Mouse (Mus musculus) left cerebral cortex, postnatal 25 days (tissue): ENCODE data around the gene Ptk6. TPM values are rescaled to one million over a fixed set of nuclear protein-coding genes. Genes with fewer than 3 reads are reported as not detected.

Experiments used
- DNase-seq, 2 experiments: peaks; one replicate each; pipeline ENCODE4 v3.0.0; 2022; ENCODE audit warnings: low spot score in 2 of 2, mixed read lengths in 1 of 2
- intact Hi-C: fragments of 180-260 bp; cut with DNase I; formaldehyde crosslinking; loops from one replicate; pipeline ENCODE4 v1.15.1; 2025
- total RNA-seq, 2 experiments: library from RNA; stranded (reverse); gene quantifications; 2 replicates each; pipeline ENCODE4 v1.2.3; 2021

The Ptk6 gene
- under 1 TPM in 1 of 2 experiments, not detected in 1; 0.09 TPM for total RNA-seq

DNA sequence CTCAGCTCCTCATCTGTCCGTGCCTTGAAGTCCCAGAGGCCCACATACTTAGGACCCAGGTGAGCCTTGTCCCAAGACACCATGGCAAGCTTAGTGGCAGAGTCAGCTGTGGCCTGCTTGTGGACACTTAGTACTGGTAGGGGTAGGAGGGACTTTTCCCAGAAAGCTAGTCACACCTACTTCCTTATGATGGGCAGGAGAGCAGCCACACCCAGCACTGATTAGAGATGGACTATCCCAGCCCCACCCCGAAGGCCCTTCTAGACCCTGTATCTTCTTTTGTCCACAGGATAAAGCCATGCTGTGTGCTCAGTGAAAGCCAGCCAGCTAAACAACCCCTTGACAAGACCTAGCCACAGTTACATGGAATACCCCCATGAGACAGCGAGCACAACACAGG is at the start of gene Ptk6:
Gene Ptk6, minus strand, starts transcription at position 368 of the 400 bp plus-strand sequence.
- intact Hi-C loops, result no loop called here
- DNase-seq, result no peak

DNA sequence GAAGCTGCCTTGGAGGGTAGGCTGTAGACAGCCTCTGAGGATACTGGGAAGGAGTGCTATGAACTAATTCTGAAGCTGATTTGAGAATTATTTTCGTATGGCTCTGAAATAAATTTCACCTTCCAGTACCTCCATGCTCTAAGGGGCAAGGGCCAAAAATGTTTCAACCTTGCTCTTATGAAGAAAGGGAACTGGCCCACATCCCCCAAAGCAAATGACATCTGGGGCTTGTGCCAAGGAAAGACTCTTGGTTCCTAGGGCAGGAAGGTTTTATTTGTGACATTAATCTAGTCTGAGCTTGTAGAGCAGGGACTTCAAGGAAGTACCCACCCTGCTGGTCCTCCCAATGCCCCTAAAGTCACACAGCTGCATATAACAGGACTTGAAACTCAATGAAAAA is 49.3 kb upstream of the Ptk6 start:
- intact Hi-C loops, result no loop called here
- no peak for DNase-seq

DNA sequence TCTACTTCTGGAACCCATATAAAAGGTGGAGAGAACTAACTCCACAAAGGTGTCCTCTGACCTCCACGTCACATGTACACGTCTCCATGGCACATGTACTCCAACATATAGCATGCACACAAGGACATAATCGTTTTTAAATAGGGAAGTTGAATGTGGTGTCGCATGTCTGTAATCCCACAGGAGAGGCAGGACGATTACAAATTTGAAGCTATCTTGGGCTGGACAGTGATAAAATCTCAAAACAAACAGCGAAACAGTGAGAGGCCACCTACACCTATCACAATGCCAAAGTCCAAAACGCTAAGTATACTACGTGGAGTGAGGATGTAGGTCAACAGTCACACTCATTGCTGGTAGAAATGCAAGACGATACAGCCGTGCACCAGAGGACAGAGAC is 46.6 kb upstream of the Ptk6 start:
- no peak for DNase-seq
- intact Hi-C loops, result no loop called here

DNA sequence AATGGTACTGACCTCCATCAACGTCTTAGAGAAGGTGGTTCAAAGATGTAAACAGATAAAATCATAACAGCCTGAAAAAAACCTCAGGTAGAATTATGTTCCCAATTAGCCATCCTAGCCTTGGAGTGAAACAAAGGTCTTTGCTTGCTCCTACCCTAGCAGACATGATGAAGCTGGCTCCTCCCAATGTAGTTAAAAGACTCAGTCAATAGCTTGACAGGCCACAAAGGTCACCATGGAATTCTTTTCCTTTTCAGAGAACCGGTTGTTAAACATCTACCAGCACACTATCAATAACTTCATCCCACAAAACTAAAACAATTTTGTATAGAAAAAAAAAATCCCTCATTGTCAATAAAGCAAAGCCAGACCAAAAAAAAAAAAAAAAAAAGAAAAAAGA is 42.4 kb upstream of the Ptk6 start:
- intact Hi-C loops, result no loop called here
- no peak for DNase-seq

DNA sequence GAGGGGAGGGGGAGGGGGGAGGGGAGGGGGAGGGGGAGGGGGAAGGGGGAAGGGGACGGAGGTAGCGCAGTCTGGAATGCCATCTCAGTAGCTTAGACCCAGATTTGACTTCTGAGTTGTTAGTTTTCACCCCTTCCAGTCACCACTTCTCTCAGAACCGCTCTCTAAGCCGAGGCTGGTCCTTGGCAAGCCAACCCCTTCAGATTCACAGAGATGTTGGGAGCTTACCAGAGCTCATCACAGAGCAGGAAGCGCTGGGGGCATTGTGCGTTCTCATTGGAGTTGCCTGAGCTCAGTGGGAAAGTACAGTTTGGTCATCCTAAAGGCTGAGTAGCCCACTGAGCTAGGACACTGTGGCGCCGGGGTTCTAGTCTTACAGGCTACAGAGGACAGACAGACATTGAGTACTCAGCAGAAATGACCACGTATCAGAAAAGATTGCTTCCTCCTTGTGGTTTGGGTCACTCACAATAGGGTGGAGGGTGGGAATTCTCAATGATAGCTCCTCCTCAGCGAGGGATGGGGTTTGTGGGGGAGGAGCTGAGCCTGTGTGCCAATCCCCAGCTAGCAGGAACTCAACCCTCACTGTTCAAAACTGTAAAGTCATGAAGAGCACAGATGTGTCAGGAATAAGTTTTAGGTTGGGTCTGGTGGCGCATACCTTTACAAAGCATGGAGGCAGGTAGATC is 41.3 kb upstream of the Ptk6 start:
- no peak for DNase-seq
- intact Hi-C loops, result no loop called here

DNA sequence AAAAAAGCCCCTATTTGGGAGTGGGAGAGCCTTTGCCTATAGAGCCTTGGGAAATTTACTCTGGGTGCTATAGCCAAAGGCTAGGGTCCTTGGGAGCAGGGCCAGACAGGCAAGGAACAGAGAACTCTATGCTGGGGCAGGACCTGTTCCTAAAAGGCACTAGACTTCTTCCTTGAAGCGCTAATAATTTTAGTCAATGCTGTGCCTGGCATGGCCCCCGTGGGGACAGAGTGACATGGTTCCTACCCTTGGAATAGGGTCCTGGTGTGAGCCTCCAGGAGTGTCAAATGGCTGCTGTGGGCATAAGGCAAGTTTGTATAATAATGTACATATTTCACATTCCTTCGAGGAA is 39.7 kb upstream of the Ptk6 start:
- intact Hi-C loops, result no loop called here
- DNase-seq, result no peak

DNA sequence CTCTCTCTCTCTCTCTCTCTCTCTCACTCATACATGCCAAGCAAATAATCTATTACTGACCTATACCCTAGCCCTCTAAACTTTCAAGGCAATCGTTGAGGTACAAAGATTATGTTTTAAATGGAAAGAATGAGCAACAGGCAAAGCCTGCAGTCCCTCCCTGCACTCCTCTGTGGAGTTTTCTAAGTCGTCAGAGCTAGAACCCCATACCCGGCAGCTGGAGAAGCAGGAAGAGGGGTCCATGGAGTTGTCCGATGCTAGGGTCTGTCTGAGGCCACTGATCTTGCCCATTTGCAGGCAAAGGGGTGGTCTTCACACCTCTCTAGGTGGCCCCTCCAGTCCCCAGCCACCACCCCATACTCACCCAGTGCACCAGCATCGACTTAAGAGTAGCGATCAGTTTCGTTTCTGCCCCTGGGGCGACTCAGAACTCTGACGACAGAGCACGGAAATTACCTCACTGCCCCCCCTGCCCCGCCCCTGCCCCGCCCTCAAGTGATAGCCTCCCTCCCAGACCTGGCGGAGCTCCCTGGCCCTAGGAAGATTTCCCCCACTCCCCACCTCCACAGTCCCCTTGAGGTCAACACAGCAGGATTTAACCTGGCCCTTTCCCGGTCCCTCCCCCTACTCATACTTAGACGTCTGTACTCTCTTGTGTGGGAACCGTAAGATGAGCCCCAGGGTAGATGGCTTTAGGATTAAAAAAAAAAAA is 39.2 kb upstream of the Ptk6 start, which contains the start of gene Helz2:
Gene Helz2, minus strand, starts transcription at position 426 of the 712 bp plus-strand sequence.
- no peak for DNase-seq
- intact Hi-C loops, result no loop called here

DNA sequence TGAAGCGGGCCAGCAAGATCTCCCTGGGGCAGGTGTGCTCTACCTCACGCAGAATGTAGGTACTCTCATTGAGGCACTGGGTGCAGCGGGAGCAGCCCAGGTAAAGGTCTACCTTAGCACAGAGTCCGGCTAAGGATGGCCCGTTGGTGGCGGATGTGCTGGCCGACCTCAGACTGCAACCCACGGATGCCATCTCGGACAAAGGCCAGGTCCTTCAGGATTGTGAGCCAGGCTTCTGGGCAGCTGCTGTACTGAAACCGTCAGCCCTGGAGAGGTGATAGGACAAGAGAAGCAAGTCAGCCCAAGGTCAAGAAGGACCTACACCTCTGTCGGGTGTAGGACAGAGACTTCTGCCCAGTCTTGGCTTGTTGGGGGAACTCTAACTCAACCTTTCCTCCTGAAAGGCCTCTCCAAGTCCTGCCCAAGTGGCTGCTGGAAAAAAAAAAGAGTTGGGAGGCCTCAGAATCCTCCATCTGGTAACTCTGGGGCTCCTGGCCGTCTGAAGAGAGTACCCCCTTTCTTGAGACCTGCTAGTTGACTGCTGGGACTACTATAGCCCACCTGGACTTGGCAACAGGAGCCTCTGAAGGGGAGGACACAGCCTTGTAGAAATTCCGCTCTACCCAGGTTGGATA is 38.3 kb upstream of the Ptk6 start:
- DNase-seq, result no peak
- intact Hi-C loops, result no loop called here

DNA sequence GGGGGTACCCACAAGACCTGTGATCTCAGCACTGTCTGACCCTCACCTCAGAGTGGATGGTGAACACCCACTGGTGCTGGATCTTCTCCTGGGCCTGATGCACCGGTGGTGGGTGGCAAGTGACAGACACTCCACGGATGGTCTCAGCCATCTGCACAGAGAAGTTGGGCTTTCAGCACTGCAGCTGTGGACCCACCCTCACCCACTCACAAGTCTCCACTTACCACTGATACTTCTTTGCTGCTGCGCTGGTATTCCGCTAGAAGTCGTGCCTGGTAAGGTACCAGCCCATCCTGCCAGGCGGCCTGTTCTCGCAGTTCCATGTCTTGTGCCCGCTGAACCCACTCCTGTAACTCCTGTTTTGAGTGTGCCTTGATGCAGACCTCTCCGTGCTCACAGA is 36.7 kb upstream of the Ptk6 start:
- intact Hi-C loops, result no loop called here
- DNase-seq, result peak in 1 of 2 experiments; percentile 25

DNA sequence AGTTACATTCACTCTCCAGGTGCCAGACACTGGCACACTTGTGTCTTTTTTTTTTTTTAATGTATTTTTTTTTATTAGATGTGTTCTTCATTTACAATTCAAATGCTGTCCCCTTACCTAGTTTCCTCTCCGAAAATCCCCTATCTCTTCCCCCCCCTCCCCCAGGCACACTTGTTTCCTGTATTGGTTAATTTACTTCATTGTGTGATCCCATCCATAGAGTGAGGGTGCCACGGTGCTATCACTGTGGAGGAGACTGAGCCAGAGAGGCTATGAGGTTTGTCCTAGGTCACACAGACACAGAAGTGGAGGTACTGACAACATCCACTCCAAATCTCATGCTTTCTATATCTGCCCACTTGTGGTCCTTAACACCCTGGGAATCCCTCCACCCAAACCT is 36.3 kb upstream of the Ptk6 start:
- DNase-seq, result no peak
- intact Hi-C loops, result no loop called here

DNA sequence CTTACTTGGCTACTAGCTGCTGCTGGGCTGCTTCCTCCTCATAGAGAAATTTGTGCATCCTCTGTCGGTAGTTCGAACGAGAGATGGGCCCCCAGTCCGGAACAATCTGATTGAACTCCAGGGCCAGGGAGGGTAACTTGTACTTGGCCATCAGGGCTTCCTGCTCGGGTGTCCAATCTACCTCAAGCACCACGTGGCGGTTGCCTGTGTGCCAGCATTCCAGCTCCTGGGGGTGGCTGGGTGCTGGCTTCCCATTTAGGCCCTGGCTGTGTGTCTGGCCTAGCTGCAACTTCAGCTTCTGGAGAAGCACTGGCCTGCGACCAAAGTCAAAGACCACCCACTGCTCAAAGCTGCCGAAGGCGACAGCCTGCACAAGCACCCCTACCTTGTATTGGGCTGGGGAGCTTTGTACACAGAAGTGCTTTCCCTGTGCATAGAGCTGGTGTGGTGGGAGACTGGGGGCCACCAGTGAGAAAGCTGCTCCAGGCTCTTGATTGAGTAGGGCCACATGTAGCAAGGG is 35.6 kb upstream of the Ptk6 start:
- no peak for DNase-seq
- intact Hi-C loops, result no loop called here

DNA sequence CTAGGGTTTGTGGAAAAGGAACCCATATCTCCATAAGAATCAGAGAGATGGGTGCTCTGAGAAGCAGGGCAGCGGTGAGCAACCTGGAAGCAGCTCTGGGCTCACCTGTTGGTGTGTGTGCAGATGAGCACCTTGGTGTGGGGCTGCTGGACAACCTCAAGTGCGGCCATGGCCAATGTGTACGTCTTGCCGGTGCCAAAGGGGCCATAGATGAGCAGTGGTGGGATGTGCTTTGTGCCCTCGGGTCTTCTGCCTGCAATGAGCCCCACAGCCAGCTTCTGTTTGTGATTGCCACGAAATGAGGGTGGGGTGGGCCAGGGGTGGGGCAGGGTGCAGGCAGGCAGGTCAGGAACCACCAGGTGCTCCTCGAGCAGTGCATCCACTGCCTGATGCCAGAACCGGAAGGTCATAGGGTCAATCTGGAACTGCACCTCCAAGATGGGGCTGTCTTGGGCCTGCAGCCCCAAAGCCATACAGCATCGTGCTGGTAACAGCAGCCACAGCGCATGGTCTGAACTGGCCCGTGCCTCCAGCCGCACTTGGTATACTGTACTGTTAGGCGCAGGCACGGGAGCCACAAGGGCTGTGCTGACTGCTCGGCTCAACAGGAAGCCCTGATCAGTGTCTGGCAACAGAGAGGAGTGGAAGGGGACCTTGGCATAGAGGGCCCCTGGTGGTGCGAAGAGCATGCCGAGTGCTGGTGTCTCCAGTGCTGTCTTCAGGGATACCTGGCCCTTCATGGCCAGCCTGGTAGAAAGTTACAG is 34.8 kb upstream of the Ptk6 start:
- no peak for DNase-seq
- intact Hi-C loops, result no loop called here

DNA sequence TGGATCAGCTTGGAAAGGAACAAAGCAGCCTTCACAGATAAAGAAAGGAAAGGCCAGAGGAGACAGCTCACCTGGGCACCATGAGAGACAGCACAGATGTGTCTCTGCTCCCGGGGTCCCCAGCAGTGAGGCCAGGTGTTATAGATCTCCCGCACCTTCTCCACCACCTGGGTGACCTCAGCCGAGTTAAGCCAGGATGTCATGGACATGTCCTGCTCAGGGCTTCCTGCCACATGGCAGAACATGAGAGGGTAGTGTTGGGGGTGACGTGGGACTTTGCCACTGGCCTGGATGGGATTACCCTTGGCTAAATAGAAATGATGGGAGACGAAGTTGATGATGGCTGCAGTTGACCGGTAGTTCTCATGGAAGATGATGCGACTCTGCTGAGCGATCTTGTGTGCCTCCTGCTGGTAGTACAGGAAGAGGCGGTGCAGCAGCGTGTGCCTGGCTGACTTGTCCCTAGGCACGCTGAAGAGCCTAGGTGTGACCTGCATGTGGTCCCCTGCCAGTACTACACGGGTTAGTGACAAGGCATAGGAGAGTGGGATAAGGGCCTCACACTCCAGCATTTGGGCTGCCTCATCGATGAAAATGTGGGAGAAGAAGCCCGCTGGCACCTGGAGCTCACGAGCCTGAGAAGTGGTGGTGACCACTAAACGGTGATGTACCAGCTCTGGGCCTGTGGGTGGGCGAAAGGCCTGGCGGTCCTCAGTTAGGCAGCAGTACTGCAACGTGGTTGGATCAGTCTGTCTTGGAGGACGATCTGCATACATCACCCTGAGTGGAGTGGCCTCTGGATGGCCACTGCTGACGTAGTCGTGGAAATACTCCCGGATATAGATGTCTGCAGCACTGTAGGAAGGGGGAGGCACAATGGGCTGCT is 33.3 kb upstream of the Ptk6 start:
- DNase-seq, result no peak
- intact Hi-C loops, result no loop called here

DNA sequence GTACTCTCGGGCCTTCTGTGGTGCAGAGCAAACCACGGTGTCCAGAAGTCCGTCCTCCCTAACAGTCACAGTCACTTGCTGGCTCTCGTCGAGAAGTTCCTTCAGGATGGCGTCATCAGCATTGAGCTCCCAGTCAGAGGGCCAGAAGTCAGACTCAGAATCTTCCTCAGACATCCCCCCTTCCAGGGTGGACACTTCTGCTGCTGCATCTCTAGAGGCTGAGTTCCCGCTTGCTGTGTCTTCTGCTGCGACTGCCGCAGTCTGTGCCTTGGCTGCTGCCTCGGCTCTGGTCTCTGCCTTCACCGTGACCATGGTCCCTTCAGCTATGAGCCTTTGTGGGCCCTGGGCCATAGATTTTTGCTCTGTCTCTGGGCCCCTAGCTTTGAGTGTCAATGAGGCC is 32.1 kb upstream of the Ptk6 start:
- DNase-seq, result no peak
- intact Hi-C loops, result no loop called here

DNA sequence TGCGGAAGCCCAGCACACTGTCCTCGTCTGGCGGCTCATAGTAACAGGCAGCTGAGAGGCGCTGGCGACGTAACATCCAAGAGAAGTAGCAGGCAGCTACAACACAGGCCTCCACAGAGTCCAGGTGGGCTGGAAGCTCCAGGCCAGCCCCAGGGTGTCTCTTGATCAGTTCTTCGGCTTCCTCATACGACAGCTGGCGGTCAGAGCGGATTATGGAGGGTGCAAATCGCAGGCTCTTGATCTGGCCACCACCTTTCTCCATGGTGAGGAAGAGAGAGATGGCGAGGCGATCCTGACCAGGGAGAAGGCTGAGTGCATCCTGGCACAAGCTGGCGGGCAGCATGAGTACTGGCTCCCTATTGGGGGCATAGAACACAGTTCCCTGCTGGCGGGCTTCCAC is 30.9 kb upstream of the Ptk6 start:
- no peak for DNase-seq
- intact Hi-C loops, result no loop called here

DNA sequence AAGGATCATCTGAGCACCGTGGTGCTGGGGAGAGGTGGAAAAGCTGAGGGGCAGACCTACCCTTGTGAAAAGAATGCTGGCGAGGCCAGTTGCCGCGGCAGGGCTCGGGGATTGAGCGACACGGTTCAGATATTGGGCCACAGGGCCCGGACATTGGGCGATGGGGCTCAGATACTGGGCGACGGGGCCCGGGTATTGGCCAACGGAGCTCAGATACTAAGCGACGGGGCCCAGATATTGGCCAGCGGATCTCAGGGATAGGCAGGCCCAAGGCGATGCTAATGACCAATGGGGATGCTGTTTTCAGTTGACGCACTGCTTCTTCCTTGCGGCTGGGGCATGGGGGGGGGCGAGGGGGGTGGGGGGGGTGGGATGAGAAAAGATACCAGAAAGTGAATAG is 28.6 kb upstream of the Ptk6 start:
- intact Hi-C loops, result no loop called here
- DNase-seq, result no peak

DNA sequence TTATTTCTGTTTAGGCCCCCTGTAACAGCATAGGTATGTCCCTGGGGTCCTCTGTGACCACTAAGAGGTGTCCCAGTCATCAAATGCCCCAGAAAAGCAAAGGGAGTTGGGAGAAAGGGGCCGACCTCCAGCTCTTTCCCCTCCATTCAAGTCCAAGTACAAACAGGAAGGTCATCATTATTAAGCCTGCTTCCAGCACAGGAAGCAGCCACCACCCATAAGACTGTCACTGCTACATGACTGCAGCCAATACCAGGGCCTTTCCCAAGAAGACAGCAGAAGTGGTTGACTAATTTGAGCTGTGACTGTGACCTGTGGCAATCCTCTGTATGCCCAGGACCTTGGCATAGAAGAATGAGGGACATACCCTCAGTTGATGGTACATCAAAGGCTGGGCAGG is 25.7 kb upstream of the Ptk6 start:
- intact Hi-C loops, result no loop called here
- no peak for DNase-seq

DNA sequence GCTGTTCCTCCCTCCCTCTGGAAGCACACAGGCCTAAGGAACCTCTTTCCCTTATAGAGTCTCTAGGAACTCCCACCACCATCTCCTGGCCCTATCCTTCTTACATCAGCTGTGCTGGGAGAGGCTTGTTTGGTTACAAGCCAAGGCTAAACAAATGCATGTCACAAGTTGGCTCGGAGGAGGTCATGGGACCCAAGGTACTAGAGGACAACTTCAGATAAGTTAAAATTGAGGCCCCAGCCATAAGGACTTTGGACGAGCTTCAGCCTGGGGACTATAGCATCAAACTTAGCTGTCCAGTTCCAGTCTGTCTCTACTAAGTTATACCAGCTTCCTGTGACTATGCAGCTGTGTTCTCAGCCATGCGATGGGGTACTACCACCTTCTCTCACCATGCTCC is 24.5 kb upstream of the Ptk6 start:
- intact Hi-C loops, result no loop called here
- DNase-seq, result no peak

DNA sequence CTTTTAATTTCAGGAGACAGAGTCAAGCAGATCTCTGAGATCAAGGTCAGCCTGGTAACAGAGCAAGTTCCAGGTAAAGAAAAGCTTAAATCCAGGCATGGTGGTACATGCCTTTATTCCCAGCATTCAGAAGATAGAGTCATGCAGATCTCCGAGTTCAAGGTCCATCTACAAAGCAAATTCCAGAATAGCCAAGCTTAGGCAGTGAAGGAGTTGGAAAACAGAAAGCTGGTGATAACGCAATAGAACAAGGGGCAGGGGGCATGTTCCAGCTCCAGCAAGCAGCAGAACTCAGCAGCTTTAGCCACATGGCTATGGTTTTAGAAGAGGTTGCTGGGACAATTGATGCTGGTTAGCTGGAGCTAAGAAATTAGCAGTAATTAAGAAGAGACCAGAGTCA is 22.4 kb upstream of the Ptk6 start:
- intact Hi-C loops, result no loop called here
- no peak for DNase-seq
